Comparison of ENCODE assay signal across 15 mouse cellular contexts in the genomic region with DNA sequence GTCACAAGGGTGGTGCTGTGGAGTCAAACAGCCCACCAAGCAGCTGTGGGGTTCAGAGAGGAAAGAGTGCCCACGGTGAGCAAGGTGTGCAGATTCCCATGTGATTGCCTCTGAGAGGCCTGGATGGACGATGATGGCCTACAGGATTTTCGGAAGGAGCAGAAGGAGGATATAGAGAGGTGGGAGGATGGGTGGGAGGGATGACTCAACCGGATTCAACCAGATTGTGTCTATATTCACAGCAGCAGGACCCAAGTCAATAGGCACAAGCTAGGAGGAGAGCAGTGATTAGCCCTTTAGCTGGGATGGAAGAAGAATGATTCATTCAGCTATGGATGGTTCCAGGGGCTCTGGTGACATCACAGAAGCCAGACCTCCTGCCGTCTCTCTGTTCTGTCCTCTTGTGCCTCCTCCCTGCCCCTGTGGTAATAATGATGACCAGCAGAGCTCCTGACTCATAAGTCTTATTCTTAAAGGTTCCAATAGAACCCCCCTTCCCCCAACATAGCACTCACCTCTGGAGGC.
DNase-seq lines count a peak whose midpoint lies in the region; ATAC-seq lines count a peak whose summit lies in the region.
"Had no signal": no experiment of that assay in that cellular context is flagged by ENCODE, and none has a peak within 500 bp of the region (broad histone marks: within the 10 kb centered on the region; RNA-seq: fewer than 3 reads in every experiment).

No protein-coding gene starts in this region.

- no peak overlapping the region for H3K9ac ChIP-seq in hindbrain, embryonic 14.5 days
- no peak overlapping the region for H3K9ac ChIP-seq in hindbrain, embryonic 12.5 days
- no peak overlapping the region for H3K9ac ChIP-seq in midbrain, embryonic 15.5 days
- H3K9ac ChIP-seq in midbrain, embryonic 13.5 days (replicated peaks): no peak overlapping the region
- H3K9ac ChIP-seq: lung, embryonic 15.5 days had no signal

- no peak for DNase-seq in hindbrain, embryonic 14.5 days (ENCODE audit: low spot score)
- peak; percentile 23 to 28 for DNase-seq in frontal cortex, postnatal 36 days (ENCODE audit: low spot score in 2 of 2)
- peak; percentile 8 to 11 for DNase-seq in right cerebral cortex, postnatal 36 days (ENCODE audit: low spot score in 2 of 2)
- DNase-seq in testis, postnatal 10 days (ENCODE audit: low spot score): no peak
- DNase-seq: adrenal gland, postnatal 36 days; cerebellum, postnatal 25 days; heart, adult 2 months; kidney, postnatal 25 days; spleen, adult 18-20 months had no signal

- peaks cover 21% of the 10 kb centered on the region for H3K4me1 ChIP-seq in hindbrain, embryonic 14.5 days (replicated peaks; ENCODE audit: control insufficient read depth, insufficient read depth, low read length)
- peaks cover 34% of the 10 kb centered on the region for H3K4me1 ChIP-seq in hindbrain, embryonic 12.5 days
- peaks cover 10% of the 10 kb centered on the region for H3K4me1 ChIP-seq in midbrain, embryonic 15.5 days
- H3K4me1 ChIP-seq in midbrain, embryonic 13.5 days (replicated peaks): peaks cover 29% of the 10 kb centered on the region

- peak overlapping the region; percentile 33; the same call in 1 of the 2 replicates for H3K27ac ChIP-seq in hindbrain, embryonic 14.5 days
- no peak overlapping the region for H3K27ac ChIP-seq in hindbrain, embryonic 12.5 days
- H3K27ac ChIP-seq in midbrain, embryonic 15.5 days: no peak overlapping the region
- no peak overlapping the region for H3K27ac ChIP-seq in midbrain, embryonic 13.5 days
- H3K27ac ChIP-seq: heart, adult 2 months; lung, embryonic 15.5 days had no signal

- no peak overlapping the region for H3K4me3 ChIP-seq in hindbrain, embryonic 14.5 days (replicated peaks; ENCODE audit: low read length)
- H3K4me3 ChIP-seq in hindbrain, embryonic 12.5 days: no peak overlapping the region
- no peak overlapping the region for H3K4me3 ChIP-seq in midbrain, embryonic 15.5 days
- H3K4me3 ChIP-seq in midbrain, embryonic 13.5 days (replicated peaks): no peak overlapping the region
- H3K4me3 ChIP-seq: heart, adult 2 months; lung, embryonic 15.5 days had no signal

- no peaks in the 10 kb centered on the region for H3K27me3 ChIP-seq in hindbrain, embryonic 14.5 days (ENCODE audit: control insufficient read depth, insufficient read depth, low read length)
- H3K27me3 ChIP-seq in hindbrain, embryonic 12.5 days: no peaks in the 10 kb centered on the region
- no peaks in the 10 kb centered on the region for H3K27me3 ChIP-seq in midbrain, embryonic 15.5 days (replicated peaks)
- H3K27me3 ChIP-seq in midbrain, embryonic 13.5 days: no peaks in the 10 kb centered on the region
- H3K27me3 ChIP-seq: lung, embryonic 15.5 days had no signal

- ATAC-seq in hindbrain, embryonic 14.5 days (ENCODE audit: low FRiP score): no peak
- no peak for ATAC-seq in hindbrain, embryonic 12.5 days (ENCODE audit: low FRiP score)
- 0 out of 2 replicates have a peak, but pooled peaks have one; percentile 16 for ATAC-seq in midbrain, embryonic 15.5 days (replicated peaks)
- ATAC-seq in midbrain, embryonic 13.5 days: no peak
- ATAC-seq: intestine, postnatal 0 days had no signal

- 83% methylated on average over 5 of the region's 5 CpGs for WGBS in hindbrain, embryonic 14.5 days
- WGBS in hindbrain, embryonic 12.5 days: 86% methylated on average over 5 of the region's 5 CpGs
- WGBS in midbrain, embryonic 15.5 days: 85% methylated on average over 5 of the region's 5 CpGs
- 86% methylated on average over 5 of the region's 5 CpGs for WGBS in midbrain, embryonic 13.5 days

- no peaks in the 10 kb centered on the region for H3K9me3 ChIP-seq in hindbrain, embryonic 14.5 days (ENCODE audit: control insufficient read depth, low read length)
- no peaks in the 10 kb centered on the region for H3K9me3 ChIP-seq in hindbrain, embryonic 12.5 days (replicated peaks)
- no peaks in the 10 kb centered on the region for H3K9me3 ChIP-seq in midbrain, embryonic 15.5 days
- no peaks in the 10 kb centered on the region for H3K9me3 ChIP-seq in midbrain, embryonic 13.5 days
- H3K9me3 ChIP-seq: lung, embryonic 15.5 days had no signal

- H3K4me2 ChIP-seq in hindbrain, embryonic 14.5 days (replicated peaks): no peak overlapping the region
- no peak overlapping the region for H3K4me2 ChIP-seq in hindbrain, embryonic 12.5 days (replicated peaks)
- no peak overlapping the region for H3K4me2 ChIP-seq in midbrain, embryonic 15.5 days
- no peak overlapping the region for H3K4me2 ChIP-seq in midbrain, embryonic 13.5 days (replicated peaks)
- H3K4me2 ChIP-seq: lung, embryonic 15.5 days had no signal

- H3K36me3 ChIP-seq in hindbrain, embryonic 14.5 days (replicated peaks; ENCODE audit: control insufficient read depth, insufficient read depth): no peaks in the 10 kb centered on the region
- no peaks in the 10 kb centered on the region for H3K36me3 ChIP-seq in hindbrain, embryonic 12.5 days
- no peaks in the 10 kb centered on the region for H3K36me3 ChIP-seq in midbrain, embryonic 15.5 days (replicated peaks)
- H3K36me3 ChIP-seq in midbrain, embryonic 13.5 days: no peaks in the 10 kb centered on the region
- H3K36me3 ChIP-seq: G1E; lung, embryonic 15.5 days had no signal

Comparison
In these comparisons a context has a peak if more than half of its experiments do, and no peak if none do; other contexts are left out.
1. DNase-seq: peak in frontal cortex, postnatal 36 days (2 of 2) and right cerebral cortex, postnatal 36 days (2 of 2); none in hindbrain, embryonic 14.5 days (single experiment) and testis, postnatal 10 days (single experiment).